Mouse (Mus musculus) yolk sac, embryonic 10.5 days (tissue): ENCODE results near the gene Bicd2.

ENCODE experiments used
- DNase-seq: peaks from one replicate; pipeline ENCODE4 v3.0.0-alpha.2; 2017; ENCODE audit warnings: low spot score

Gene Bicd2

DNA sequence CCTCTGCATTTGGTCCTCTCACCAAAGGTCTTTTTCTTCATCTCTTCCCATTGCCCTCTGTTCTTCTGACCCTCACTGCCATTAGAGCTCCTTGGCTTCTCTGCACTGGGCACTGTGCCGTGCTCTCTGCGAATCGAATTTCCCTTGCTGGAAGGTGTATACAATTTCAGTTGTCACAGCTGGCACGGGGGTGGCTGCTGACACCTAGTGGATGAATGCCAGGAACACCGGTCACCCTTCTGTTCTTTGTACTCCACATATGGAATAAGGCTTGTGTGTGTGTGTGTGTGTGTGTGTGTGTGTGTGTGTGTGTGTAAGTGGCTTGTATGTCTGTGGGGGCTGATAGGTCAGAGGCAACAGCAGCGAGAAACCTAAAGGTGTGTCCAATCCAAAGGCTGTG lies 58.8 kb downstream of the Bicd2 start:
- no peak for DNase-seq

- DNase-seq, result no peak
Observed at GRCm38 (mm10) chr13:49402628-49403027, 61.2 kb downstream of the Bicd2 start.

- no peak for DNase-seq
Observed at GRCm38 (mm10) chr13:49407795-49408194, 66.4 kb downstream of the Bicd2 start.

GRCm38 (mm10) chr13:49420754-49421605 lies 79.6 kb downstream of the Bicd2 start, which contains the start of gene Ippk:
Gene Ippk (plus strand): TSS chr13:49421249.
- DNase-seq, result peak; percentile 99

- DNase-seq, result peak; percentile 51
Observed at GRCm38 (mm10) chr13:49421606-49421917, 80.2 kb downstream of the Bicd2 start.

- no peak for DNase-seq
Observed at GRCm38 (mm10) chr13:49421959-49422358, 80.6 kb downstream of the Bicd2 start.

DNA sequence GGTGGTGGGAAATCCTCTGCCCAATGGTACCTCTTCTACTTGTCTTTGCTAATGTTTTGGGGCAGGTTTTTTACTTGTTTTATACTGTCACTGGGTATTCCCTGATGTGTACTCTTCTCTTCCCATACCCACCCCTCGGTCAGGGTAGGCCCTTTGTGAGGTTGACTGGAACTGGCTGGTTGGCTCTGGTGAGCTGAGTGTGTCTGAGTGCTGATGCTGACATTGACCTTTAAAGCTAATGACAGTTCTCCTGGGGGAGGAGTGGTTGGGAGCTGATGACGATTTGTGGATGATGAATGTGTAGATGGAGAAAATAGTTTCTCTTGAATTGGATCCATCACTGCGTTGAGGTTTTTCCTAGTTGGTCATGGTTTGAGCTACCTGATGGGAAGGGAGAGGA lies 85.4 kb downstream of the Bicd2 start:
- DNase-seq, result no peak

DNA sequence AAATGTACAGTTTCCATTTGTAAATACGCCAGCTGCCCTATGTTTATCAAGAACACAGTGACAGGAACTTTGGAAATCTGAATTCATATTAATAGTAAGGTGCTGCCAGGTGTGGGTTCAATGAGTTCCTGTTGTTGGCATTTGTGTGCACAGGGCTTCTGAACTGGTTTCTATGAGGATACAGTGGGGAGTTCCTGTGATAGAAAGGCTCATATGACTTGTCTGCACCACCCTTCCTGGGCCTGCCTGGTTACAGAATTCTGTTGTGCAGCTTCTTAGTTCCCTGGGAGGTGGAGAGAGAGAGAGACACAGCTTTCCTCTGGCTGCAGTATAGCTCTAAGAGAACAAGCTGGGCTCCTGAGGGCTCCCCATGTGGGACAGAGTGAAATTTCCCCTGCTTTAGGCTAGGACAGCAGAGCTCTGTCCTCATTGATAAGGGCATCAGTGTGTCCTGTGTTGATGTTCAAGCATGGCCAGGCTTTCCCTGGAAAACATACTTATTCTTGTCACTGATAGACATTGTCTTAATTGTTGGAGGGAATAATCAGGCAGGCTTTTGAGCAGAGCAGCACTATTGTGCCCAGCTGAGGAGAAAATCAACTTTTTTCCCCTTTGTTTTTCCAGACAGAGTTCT lies 86.8 kb downstream of the Bicd2 start:
- no peak for DNase-seq

GRCm38 (mm10) chr13:49430529-49430928 lies 89.1 kb downstream of the Bicd2 start:
- peak; percentile 74 for DNase-seq

- DNase-seq, result no peak
Observed at GRCm38 (mm10) chr13:49433268-49434029, 92.1 kb downstream of the Bicd2 start.

DNA sequence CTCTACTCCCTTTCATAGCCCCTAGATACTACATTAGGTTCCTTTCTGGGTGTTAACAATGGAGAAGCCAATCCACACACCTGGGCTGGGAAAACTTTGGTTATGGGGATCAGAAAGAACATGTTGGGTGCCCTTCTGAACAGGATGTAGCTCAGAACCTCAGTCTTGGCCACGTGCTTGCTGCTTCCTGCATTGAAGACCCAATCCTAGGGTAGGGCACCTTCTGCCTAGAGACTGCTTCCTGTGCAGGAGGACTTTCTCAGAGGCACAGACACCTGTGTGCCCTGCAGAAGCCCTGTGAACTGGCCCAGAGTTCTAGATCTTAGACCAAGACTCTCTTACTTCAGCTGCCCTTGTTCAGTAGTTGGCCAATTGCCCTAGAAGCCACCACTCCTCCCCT lies 94.4 kb downstream of the Bicd2 start:
- DNase-seq, result no peak

GRCm38 (mm10) chr13:49436170-49436569 lies 94.8 kb downstream of the Bicd2 start:
- no peak for DNase-seq
